Mouse (Mus musculus): ENCODE results near the gene Bnc1. TPM values are rescaled to one million over a fixed set of nuclear protein-coding genes. Genes with fewer than 3 reads are reported as not detected.

Bnc1 gene
- polyA plus RNA-seq, 1 experiment from 2014 or later = 0.39 TPM

- Histone ChIP-seq H3K4me2 (ENCODE audit: low read depth, low read length) (peak overlapping the region; percentile 49), H3K36me3 (ENCODE audit: control insufficient read depth, insufficient read depth) (no peaks in the 10 kb centered on the region), H3K9me3 (replicated peaks; ENCODE audit: control insufficient read depth, low read length) (no peaks in the 10 kb centered on the region), H3K9ac (ENCODE audit: low read depth, low read length) (no peak overlapping the region), H3K27me3 (ENCODE audit: control insufficient read depth, insufficient read depth, low read depth, low read length) (peaks cover 63% of the 10 kb centered on the region), H3K4me1 (ENCODE audit: control insufficient read depth, low read depth, low read length) (no peaks in the 10 kb centered on the region; the same call in 1 of the 2 replicates), H3K4me3 (ENCODE audit: low read depth, low read length) (peak overlapping the region; percentile 39), H3K27ac (ENCODE audit: low read length) (no peak overlapping the region)
- no peak for ATAC-seq (ENCODE audit: low read depth)
- 2% methylated on average over 36 of the region's 36 CpGs for whole genome bisulfite sequencing (ENCODE audit: insufficient replicate concordance)
These were observed 456 bp downstream of the Bnc1 start for GRCm38 (mm10) chr7:81991611-81992061.

- Histone ChIP-seq H3K9me3 (replicated peaks; ENCODE audit: control insufficient read depth, low read length) (no peaks in the 10 kb centered on the region), H3K4me1 (ENCODE audit: control insufficient read depth, low read depth, low read length) (no peaks in the 10 kb centered on the region; the same call in 1 of the 2 replicates), H3K9ac (ENCODE audit: low read depth, low read length) (no peak overlapping the region), H3K27me3 (ENCODE audit: control insufficient read depth, insufficient read depth, low read depth, low read length) (peaks cover 63% of the 10 kb centered on the region), H3K36me3 (ENCODE audit: control insufficient read depth, insufficient read depth) (no peaks in the 10 kb centered on the region), H3K4me3 (ENCODE audit: low read depth, low read length) (no peak overlapping the region), H3K27ac (ENCODE audit: low read length) (no peak overlapping the region), H3K4me2 (ENCODE audit: low read depth, low read length) (no peak overlapping the region)
- WGBS (ENCODE audit: insufficient replicate concordance) = 4% methylated on average over 12 of the region's 12 CpGs
- no peak for ATAC-seq (ENCODE audit: low read depth)
These were observed 976 bp downstream of the Bnc1 start for GRCm38 (mm10) chr7:81991116-81991515.

GRCm38 (mm10) chr7:81983651-81984050, 8.4 kb downstream of the Bnc1 start:
- Histone ChIP-seq H3K36me3 (ENCODE audit: control insufficient read depth, insufficient read depth) (no peaks in the 10 kb centered on the region), H3K4me2 (ENCODE audit: low read depth, low read length) (no peak overlapping the region), H3K9ac (ENCODE audit: low read depth, low read length) (no peak overlapping the region), H3K4me1 (ENCODE audit: control insufficient read depth, low read depth, low read length) (no peaks in the 10 kb centered on the region), H3K4me3 (ENCODE audit: low read depth, low read length) (no peak overlapping the region), H3K9me3 (replicated peaks; ENCODE audit: control insufficient read depth, low read length) (no peaks in the 10 kb centered on the region), H3K27me3 (ENCODE audit: control insufficient read depth, insufficient read depth, low read depth, low read length) (peaks cover under 1% of the 10 kb centered on the region), H3K27ac (ENCODE audit: low read length) (no peak overlapping the region)
- WGBS (ENCODE audit: insufficient replicate concordance) = 56% methylated on average over 6 of the region's 6 CpGs
- ATAC-seq (ENCODE audit: low read depth) = no peak

- Histone ChIP-seq H3K4me2 (ENCODE audit: low read depth, low read length) (no peak overlapping the region), H3K4me3 (ENCODE audit: low read depth, low read length) (no peak overlapping the region), H3K36me3 (ENCODE audit: control insufficient read depth, insufficient read depth) (no peaks in the 10 kb centered on the region), H3K27ac (ENCODE audit: low read length) (no peak overlapping the region), H3K4me1 (ENCODE audit: control insufficient read depth, low read depth, low read length) (no peaks in the 10 kb centered on the region), H3K9me3 (replicated peaks; ENCODE audit: control insufficient read depth, low read length) (no peaks in the 10 kb centered on the region), H3K9ac (ENCODE audit: low read depth, low read length) (no peak overlapping the region), H3K27me3 (ENCODE audit: control insufficient read depth, insufficient read depth, low read depth, low read length) (no peaks in the 10 kb centered on the region)
- 69% methylated on average over 8 of the region's 8 CpGs for WGBS (ENCODE audit: insufficient replicate concordance)
- ATAC-seq (ENCODE audit: low read depth) = no peak
These were observed 13.8 kb downstream of the Bnc1 start for GRCm38 (mm10) chr7:81978304-81978703.

- H3K4me1 ChIP-seq (ENCODE audit: control insufficient read depth, low read depth, low read length) = no peaks in the 10 kb centered on the region
- H3K9ac ChIP-seq (ENCODE audit: low read depth, low read length) = no peak overlapping the region
- H3K9me3 ChIP-seq (replicated peaks; ENCODE audit: control insufficient read depth, low read length) = no peaks in the 10 kb centered on the region
- no peaks in the 10 kb centered on the region for H3K27me3 ChIP-seq (ENCODE audit: control insufficient read depth, insufficient read depth, low read depth, low read length)
- ATAC-seq (ENCODE audit: low read depth) = no peak
- H3K27ac ChIP-seq (ENCODE audit: low read length) = no peak overlapping the region
- H3K36me3 ChIP-seq (ENCODE audit: control insufficient read depth, insufficient read depth) = no peaks in the 10 kb centered on the region
- H3K4me3 ChIP-seq (ENCODE audit: low read depth, low read length) = no peak overlapping the region
- H3K4me2 ChIP-seq (ENCODE audit: low read depth, low read length) = no peak overlapping the region
- 63% methylated on average over 10 of the region's 10 CpGs for WGBS (ENCODE audit: insufficient replicate concordance)
These were observed 17.5 kb downstream of the Bnc1 start for GRCm38 (mm10) chr7:81974616-81975015.

- H3K27ac ChIP-seq (ENCODE audit: low read length) = no peak overlapping the region
- no peaks in the 10 kb centered on the region for H3K36me3 ChIP-seq (ENCODE audit: control insufficient read depth, insufficient read depth)
- no peaks in the 10 kb centered on the region for H3K27me3 ChIP-seq (ENCODE audit: control insufficient read depth, insufficient read depth, low read depth, low read length)
- H3K4me3 ChIP-seq (ENCODE audit: low read depth, low read length) = no peak overlapping the region
- no peak for ATAC-seq (ENCODE audit: low read depth)
- 76% methylated on average over 12 of the region's 12 CpGs for WGBS (ENCODE audit: insufficient replicate concordance)
- H3K9me3 ChIP-seq (replicated peaks; ENCODE audit: control insufficient read depth, low read length) = no peaks in the 10 kb centered on the region
- H3K4me2 ChIP-seq (ENCODE audit: low read depth, low read length) = no peak overlapping the region
- H3K9ac ChIP-seq (ENCODE audit: low read depth, low read length) = no peak overlapping the region
- H3K4me1 ChIP-seq (ENCODE audit: control insufficient read depth, low read depth, low read length) = no peaks in the 10 kb centered on the region
These were observed 18.2 kb downstream of the Bnc1 start for GRCm38 (mm10) chr7:81973939-81974338.

DNA sequence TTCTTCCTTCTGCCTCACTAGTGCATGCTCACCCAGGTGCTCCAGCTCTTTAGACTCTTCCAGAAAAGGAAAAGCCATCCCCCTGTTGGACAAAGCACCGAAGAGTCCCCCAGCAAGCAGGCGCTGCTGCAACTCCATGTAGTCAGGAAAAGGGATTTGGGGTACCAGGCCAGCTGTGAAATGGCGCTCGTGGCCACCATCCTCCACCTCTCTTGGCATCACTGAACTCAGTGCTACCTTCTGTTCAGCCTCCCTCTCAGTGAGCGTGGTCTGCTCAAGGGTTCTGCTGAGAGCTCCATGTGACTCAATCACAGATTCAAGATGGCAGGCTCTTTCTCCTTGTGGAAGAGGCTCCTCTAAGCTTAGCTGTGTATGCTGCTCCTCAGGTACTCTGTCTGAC, 18.8 kb downstream of the Bnc1 start:
- Histone ChIP-seq H3K9ac (ENCODE audit: low read depth, low read length) (no peak overlapping the region), H3K27ac (ENCODE audit: low read length) (no peak overlapping the region), H3K4me2 (ENCODE audit: low read depth, low read length) (no peak overlapping the region), H3K4me3 (ENCODE audit: low read depth, low read length) (no peak overlapping the region), H3K36me3 (ENCODE audit: control insufficient read depth, insufficient read depth) (no peaks in the 10 kb centered on the region), H3K27me3 (ENCODE audit: control insufficient read depth, insufficient read depth, low read depth, low read length) (no peaks in the 10 kb centered on the region), H3K9me3 (replicated peaks; ENCODE audit: control insufficient read depth, low read length) (no peaks in the 10 kb centered on the region), H3K4me1 (ENCODE audit: control insufficient read depth, low read depth, low read length) (no peaks in the 10 kb centered on the region)
- ATAC-seq (ENCODE audit: low read depth) = no peak
- WGBS (ENCODE audit: insufficient replicate concordance) = 71% methylated on average over 5 of the region's 5 CpGs

GRCm38 (mm10) chr7:81968975-81969374, 23.1 kb downstream of the Bnc1 start:
- no peaks in the 10 kb centered on the region for H3K9me3 ChIP-seq (replicated peaks; ENCODE audit: control insufficient read depth, low read length)
- H3K27ac ChIP-seq (ENCODE audit: low read length) = no peak overlapping the region
- no peaks in the 10 kb centered on the region for H3K36me3 ChIP-seq (ENCODE audit: control insufficient read depth, insufficient read depth)
- no peak overlapping the region for H3K4me3 ChIP-seq (ENCODE audit: low read depth, low read length)
- H3K9ac ChIP-seq (ENCODE audit: low read depth, low read length) = no peak overlapping the region
- no peaks in the 10 kb centered on the region for H3K27me3 ChIP-seq (ENCODE audit: control insufficient read depth, insufficient read depth, low read depth, low read length)
- H3K4me1 ChIP-seq (ENCODE audit: control insufficient read depth, low read depth, low read length) = no peaks in the 10 kb centered on the region
- ATAC-seq (ENCODE audit: low read depth) = no peak
- 14% methylated on average over 6 of the region's 6 CpGs for WGBS (ENCODE audit: insufficient replicate concordance)
- H3K4me2 ChIP-seq (ENCODE audit: low read depth, low read length) = no peak overlapping the region

DNA sequence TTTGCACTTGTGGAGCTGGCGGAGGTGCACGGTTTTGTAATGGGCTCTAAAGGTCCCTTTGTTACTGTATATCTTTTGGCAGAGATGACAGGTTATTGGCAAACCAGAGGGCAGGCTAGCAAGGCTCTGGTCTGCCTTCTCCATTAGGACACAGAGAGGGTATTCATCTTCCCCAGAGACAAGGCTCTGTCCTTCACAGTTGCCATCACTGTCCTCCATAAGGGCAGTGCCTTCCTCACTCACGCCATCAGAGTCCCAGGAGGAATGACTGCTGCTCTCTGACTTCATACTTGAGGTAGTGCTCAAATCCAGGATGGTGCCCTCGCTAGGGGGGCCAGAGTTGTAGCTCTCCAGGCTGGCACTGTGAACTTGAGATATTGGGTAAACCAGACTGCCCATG, 23.6 kb downstream of the Bnc1 start:
- no peak for ATAC-seq (ENCODE audit: low read depth)
- Histone ChIP-seq H3K36me3 (ENCODE audit: control insufficient read depth, insufficient read depth) (no peaks in the 10 kb centered on the region), H3K4me1 (ENCODE audit: control insufficient read depth, low read depth, low read length) (no peaks in the 10 kb centered on the region)

More for the DNA sequence above, 23.6 kb downstream of the Bnc1 start:
- no peak overlapping the region for H3K4me2 ChIP-seq (ENCODE audit: low read depth, low read length)
- no peak overlapping the region for H3K9ac ChIP-seq (ENCODE audit: low read depth, low read length)
- H3K27ac ChIP-seq (ENCODE audit: low read length) = no peak overlapping the region
- no peaks in the 10 kb centered on the region for H3K27me3 ChIP-seq (ENCODE audit: control insufficient read depth, insufficient read depth, low read depth, low read length)
- no peak overlapping the region for H3K4me3 ChIP-seq (ENCODE audit: low read depth, low read length)
- no peaks in the 10 kb centered on the region for H3K9me3 ChIP-seq (replicated peaks; ENCODE audit: control insufficient read depth, low read length)
- WGBS (ENCODE audit: insufficient replicate concordance) = 43% methylated on average over 4 of the region's 4 CpGs
